Mouse (Mus musculus): ENCODE results near the gene Epsti1.

DNA sequence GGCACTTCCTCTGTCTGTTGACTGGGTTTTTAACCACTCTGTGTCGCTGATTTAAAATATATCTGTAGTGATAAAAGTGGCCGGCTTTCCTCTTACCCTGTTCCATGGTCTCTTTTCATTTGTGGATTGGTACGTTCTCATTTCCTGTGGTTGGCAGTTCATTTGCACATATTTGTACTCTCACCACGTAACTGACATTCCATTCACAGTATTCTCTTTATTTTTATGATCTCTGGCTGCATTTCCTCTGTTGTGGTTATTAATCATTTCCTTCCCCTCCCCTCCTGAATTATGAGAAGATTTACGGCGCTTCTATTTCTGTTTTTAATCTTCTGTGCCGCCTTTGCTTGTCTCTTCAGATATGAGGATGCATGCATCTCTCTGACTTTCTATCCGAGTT is 71.7 kb downstream of the Epsti1 start:
- TF ChIP-seq POLR2A (IDR thresholded peaks at IDR 0.05; ENCODE audit: borderline replicate concordance, control insufficient read depth, low read depth, low read length) (no peak), CTCF (IDR thresholded peaks at IDR 0.05; ENCODE audit: control insufficient read depth, insufficient read depth, low read length) (no peak)
